Mouse (Mus musculus): ENCODE results near the gene Rpp21.
"Not testable (repeated sequence)": the region's sequence is repeated elsewhere in the genome, so short reads cannot be mapped to it uniquely, and the experiment has no call there.

- not testable (repeated sequence) for TF ChIP-seq TAL1, GATA1 (IDR thresholded peaks at IDR 0.05; ENCODE audit: low read length)
Observed at GRCm38 (mm10) chr17:36235300-36235699, 22.6 kb downstream of the Rpp21 start.
